Mouse (Mus musculus): Measurements from ENCODE around the gene Nin. TPM values are rescaled to one million over a fixed set of nuclear protein-coding genes. Genes with fewer than 3 reads are reported as not detected.

Nin gene
- total and polyA plus RNA-seq, 2 experiments from 2014 or later: 5.1 to 9.8 TPM

- no peak overlapping the region for H3K4me2 ChIP-seq (ENCODE audit: low read depth, low read length)
- ATAC-seq (ENCODE audit: insufficient read depth, low read depth) (peak; percentile 74), DNase-seq (ENCODE audit: low spot score) (peak; percentile 58)
- H3K27ac ChIP-seq (ENCODE audit: low read depth): peak overlapping the region; percentile 74
- no peak overlapping the region for H3K9ac ChIP-seq (replicated peaks; ENCODE audit: low read depth, low read length)
- peaks cover 70% of the 10 kb centered on the region for H3K36me3 ChIP-seq (replicated peaks; ENCODE audit: control insufficient read depth, insufficient read depth, low read length)
- no peak for TF ChIP-seq CTCF (IDR thresholded peaks at IDR 0.05; ENCODE audit: low read depth)
- no peak for TF ChIP-seq EP300 (IDR thresholded peaks at IDR 0.05; ENCODE audit: low read depth)
- WGBS: 17% methylated on average over 5 of the region's 5 CpGs
- H3K27me3 ChIP-seq (ENCODE audit: control insufficient read depth, insufficient read depth, low read length): no peaks in the 10 kb centered on the region
- peaks cover 23% of the 10 kb centered on the region for H3K4me1 ChIP-seq (ENCODE audit: control insufficient read depth, insufficient read depth)
- no peaks in the 10 kb centered on the region for H3K9me3 ChIP-seq (replicated peaks; ENCODE audit: control insufficient read depth, low read length)
- no peak overlapping the region for H3K4me3 ChIP-seq (ENCODE audit: low read depth, low read length)
Observed at GRCm38 (mm10) chr12:69966071-69966470, 147.4 kb downstream of the Nin start.

DNA sequence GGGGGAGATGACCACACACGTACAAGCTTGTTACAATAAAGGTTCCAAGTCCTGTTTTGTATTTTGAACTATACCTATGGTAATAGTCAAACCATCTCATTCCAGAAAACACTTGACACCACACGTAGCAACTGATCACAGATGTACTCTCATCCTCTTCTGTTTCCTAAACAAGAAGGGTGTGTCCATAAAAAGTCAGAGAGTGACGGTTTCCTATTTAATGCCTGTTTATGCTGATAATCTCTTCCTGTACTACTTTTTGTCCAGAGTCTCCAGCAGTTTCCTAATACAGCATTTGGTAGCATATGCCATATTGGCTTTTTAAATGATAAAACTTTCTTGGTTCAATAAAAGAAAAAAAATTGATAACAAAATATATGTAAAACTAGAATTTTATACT lies 147.9 kb downstream of the Nin start:
- no peak for DNase-seq (ENCODE audit: low spot score)
- no peak overlapping the region for H3K4me3 ChIP-seq (ENCODE audit: low read depth, low read length)
- H3K9ac ChIP-seq (replicated peaks; ENCODE audit: low read depth, low read length): no peak overlapping the region
- no peaks in the 10 kb centered on the region for H3K27me3 ChIP-seq (ENCODE audit: control insufficient read depth, insufficient read depth, low read length)
- no peak overlapping the region for H3K4me2 ChIP-seq (ENCODE audit: low read depth, low read length)
- no peaks in the 10 kb centered on the region for H3K9me3 ChIP-seq (replicated peaks; ENCODE audit: control insufficient read depth, low read length)
- H3K4me1 ChIP-seq (ENCODE audit: control insufficient read depth, insufficient read depth): peaks cover 23% of the 10 kb centered on the region
- TF ChIP-seq EP300 (IDR thresholded peaks at IDR 0.05; ENCODE audit: low read depth) (no peak), CTCF (IDR thresholded peaks at IDR 0.05; ENCODE audit: low read depth) (no peak)
- peak overlapping the region; percentile 74; the same call in 1 of the 2 replicates for H3K27ac ChIP-seq (ENCODE audit: low read depth)
- WGBS: 56% methylated on average over 3 of the region's 3 CpGs
- H3K36me3 ChIP-seq (replicated peaks; ENCODE audit: control insufficient read depth, insufficient read depth, low read length): peaks cover 70% of the 10 kb centered on the region
- ATAC-seq (ENCODE audit: insufficient read depth, low read depth): no peak

DNA sequence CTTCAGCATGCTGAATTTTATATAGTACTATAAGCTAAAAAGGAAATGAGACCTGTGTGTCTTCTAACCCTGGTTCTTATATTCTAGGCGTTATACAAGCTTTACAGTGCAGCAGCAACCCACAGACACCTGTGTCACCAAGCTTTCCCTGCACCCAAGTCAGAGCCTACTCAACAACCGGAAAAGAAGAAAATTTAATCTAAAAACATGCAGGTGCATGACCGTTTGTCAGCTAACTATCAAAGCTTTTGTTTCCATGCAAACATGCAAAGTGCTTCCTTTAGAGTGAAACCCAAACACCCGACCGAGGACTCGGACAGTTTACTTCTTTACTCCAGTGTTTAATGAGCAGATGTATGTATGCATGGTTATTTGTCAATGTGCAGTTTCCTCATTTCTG lies 150.4 kb downstream of the Nin start:
- Histone ChIP-seq H3K9me3 (replicated peaks; ENCODE audit: control insufficient read depth, low read length) (no peaks in the 10 kb centered on the region), H3K27me3 (ENCODE audit: control insufficient read depth, insufficient read depth, low read length) (no peaks in the 10 kb centered on the region), H3K4me2 (ENCODE audit: low read depth, low read length) (no peak overlapping the region), H3K4me3 (ENCODE audit: low read depth, low read length) (no peak overlapping the region), H3K27ac (ENCODE audit: low read depth) (no peak overlapping the region), H3K9ac (replicated peaks; ENCODE audit: low read depth, low read length) (no peak overlapping the region), H3K36me3 (replicated peaks; ENCODE audit: control insufficient read depth, insufficient read depth, low read length) (peaks cover 62% of the 10 kb centered on the region), H3K4me1 (ENCODE audit: control insufficient read depth, insufficient read depth) (peaks cover 22% of the 10 kb centered on the region)
- ATAC-seq (ENCODE audit: insufficient read depth, low read depth) (no peak), DNase-seq (ENCODE audit: low spot score) (no peak)
- 86% methylated on average over 6 of the region's 6 CpGs for WGBS
- TF ChIP-seq EP300 (IDR thresholded peaks at IDR 0.05; ENCODE audit: low read depth): no peak
- no peak for TF ChIP-seq CTCF (IDR thresholded peaks at IDR 0.05; ENCODE audit: low read depth)

GRCm38 (mm10) chr12:69962468-69962867 lies 151.0 kb downstream of the Nin start:
- H3K4me3 ChIP-seq (ENCODE audit: low read depth, low read length): no peak overlapping the region
- no peak overlapping the region for H3K27ac ChIP-seq (ENCODE audit: low read depth)
- H3K9ac ChIP-seq (replicated peaks; ENCODE audit: low read depth, low read length): no peak overlapping the region
- no peaks in the 10 kb centered on the region for H3K9me3 ChIP-seq (replicated peaks; ENCODE audit: control insufficient read depth, low read length)
- no peaks in the 10 kb centered on the region for H3K27me3 ChIP-seq (ENCODE audit: control insufficient read depth, insufficient read depth, low read length)
- DNase-seq (ENCODE audit: low spot score) (peak; percentile 27), ATAC-seq (ENCODE audit: insufficient read depth, low read depth) (peak; percentile 28; the same call in 1 of the 2 replicates)
- peaks cover 59% of the 10 kb centered on the region for H3K36me3 ChIP-seq (replicated peaks; ENCODE audit: control insufficient read depth, insufficient read depth, low read length)
- 52% methylated on average over 4 of the region's 4 CpGs for WGBS
- no peak overlapping the region for H3K4me2 ChIP-seq (ENCODE audit: low read depth, low read length)
- H3K4me1 ChIP-seq (ENCODE audit: control insufficient read depth, insufficient read depth): peaks cover 16% of the 10 kb centered on the region
- TF ChIP-seq CTCF (IDR thresholded peaks at IDR 0.05; ENCODE audit: low read depth) (peak; percentile 76), EP300 (IDR thresholded peaks at IDR 0.05; ENCODE audit: low read depth) (no peak)

Other genes starting within 250 kb of the Nin start
- gene Atl1, start 221.1 kb downstream of the Nin start, total RNA-seq (2014; rRNA removed; ENCODE audit: low replicate concordance): 2.3 and 5.8 TPM in 2 replicates
- 7.5 and 8.6 TPM in 2 replicates for gene Atl1, start 221.1 kb downstream of the Nin start, polyA plus RNA-seq (2015; fragmentation: Nextera tagmentation; extraction: Ambion mirVana)
- 51.0 and 55.8 TPM in 2 replicates for gene Map4k5, start 220.5 kb downstream of the Nin start, total RNA-seq (2014; rRNA removed; ENCODE audit: low replicate concordance)
- 19.1 and 20.2 TPM in 2 replicates for gene Map4k5, start 220.5 kb downstream of the Nin start, polyA plus RNA-seq (2015; fragmentation: Nextera tagmentation; extraction: Ambion mirVana)
- gene Sav1, start 126.7 kb downstream of the Nin start, total RNA-seq (2014; rRNA removed; ENCODE audit: low replicate concordance): 35.5 and 48.1 TPM in 2 replicates
- gene Sav1, start 126.7 kb downstream of the Nin start, polyA plus RNA-seq (2015; fragmentation: Nextera tagmentation; extraction: Ambion mirVana): 4.0 and 4.3 TPM in 2 replicates
- not detected in 2 replicates for gene Abhd12b, start 40.4 kb upstream of the Nin start, total RNA-seq (2014; rRNA removed; ENCODE audit: low replicate concordance)
- gene Abhd12b, start 40.4 kb upstream of the Nin start, polyA plus RNA-seq (2015; fragmentation: Nextera tagmentation; extraction: Ambion mirVana): not detected in 2 replicates
- gene Pygl, start 117.8 kb upstream of the Nin start, total RNA-seq (2014; rRNA removed; ENCODE audit: low replicate concordance): 43.2 and 58.9 TPM in 2 replicates
- 28.5 and 31.6 TPM in 2 replicates for gene Pygl, start 117.8 kb upstream of the Nin start, polyA plus RNA-seq (2015; fragmentation: Nextera tagmentation; extraction: Ambion mirVana)
- 0.35 and 0.80 TPM in 2 replicates for gene Trim9, start 233.9 kb upstream of the Nin start, total RNA-seq (2014; rRNA removed; ENCODE audit: low replicate concordance)
- gene Trim9, start 233.9 kb upstream of the Nin start, polyA plus RNA-seq (2015; fragmentation: Nextera tagmentation; extraction: Ambion mirVana): 0.66 and 0.67 TPM in 2 replicates